Mouse (Mus musculus) T-cell, adult 66 days (primary cell): ENCODE data around the gene Zfp967. TPM values are rescaled to one million over a fixed set of nuclear protein-coding genes. Genes with fewer than 3 reads are reported as not detected.

Experiments
- total RNA-seq, 2 experiments: library from RNA; stranded (reverse); gene quantifications; 3 replicates in 1 of 2; 4 replicates in 1 of 2; pipeline ENCODE4 v1.2.4; 2023

Gene Zfp967
- not detected for total RNA-seq

DNA sequence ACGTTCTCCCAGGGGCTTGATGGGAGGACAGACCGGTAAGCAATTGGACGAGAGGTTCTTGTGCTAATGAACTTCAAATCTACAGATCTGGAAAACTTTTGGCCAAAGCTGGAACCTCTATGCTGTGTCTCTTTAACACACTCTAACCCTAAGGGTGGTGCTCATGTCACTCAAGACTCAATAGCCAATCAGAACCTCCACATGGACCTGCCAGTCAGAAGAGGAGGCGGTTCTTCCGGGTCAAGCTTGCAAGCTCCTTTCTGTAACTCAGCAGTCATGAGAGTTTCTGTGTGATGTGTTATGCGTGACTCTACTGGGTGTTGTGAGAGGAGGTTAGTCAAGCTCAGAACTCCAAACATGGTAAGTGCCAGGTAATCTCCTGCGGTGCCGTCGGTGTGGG lies at the start of gene Zfp967:
Zfp967 (plus strand) TSS at position 301 of the 400 bp plus-strand sequence.

GRCm38 (mm10) chr2:176486683-176487082 lies 34.2 kb upstream of the Zfp967 start, which contains the start of gene Gm14434:
Gm14434 (minus strand) TSS chr2:176486783.

Other genes starting within 250 kb of the Zfp967 start
- gene Gm11009, start 201.6 kb upstream of the Zfp967 start, total RNA-seq: not detected
- 1 to 10 TPM; 2.3 to 3.0 TPM for gene Gm14435, start 97.5 kb upstream of the Zfp967 start, total RNA-seq
- not detected for gene Gm14434, start 34.3 kb upstream of the Zfp967 start, total RNA-seq
- 1 to 10 TPM; 2.8 to 5.3 TPM for gene Gm14308, start 115.3 kb downstream of the Zfp967 start, total RNA-seq
- 1 to 10 TPM; 5.5 to 8.0 TPM for gene Zfp973, start 149.5 kb downstream of the Zfp967 start, total RNA-seq
- 1 to 10 TPM; 3.2 to 6.1 TPM for gene Gm14305, start 187.3 kb downstream of the Zfp967 start, total RNA-seq